In genomic region chr14:21984757-21985425, GRCm38 (mm10) we compare ENCODE assay signal across 9 mouse cellular contexts. TPM values are rescaled to one million over a fixed set of nuclear protein-coding genes. Genes with fewer than 3 reads are reported as not detected.
DNase-seq lines count a peak whose midpoint lies in the region; ATAC-seq lines count a peak whose summit lies in the region.
"Had no signal": no experiment of that assay in that cellular context is flagged by ENCODE, and none has a peak within 500 bp of the region (broad histone marks: within the 10 kb centered on the region; RNA-seq: fewer than 3 reads in every experiment).

No protein-coding gene starts in this region.

- peaks cover 3% of the 10 kb centered on the region for H3K36me3 ChIP-seq in embryonic facial prominence, embryonic 11.5 days (replicated peaks; ENCODE audit: control insufficient read depth, insufficient read depth, low read depth, low read length)
- no peaks in the 10 kb centered on the region for H3K36me3 ChIP-seq in heart, embryonic 16.5 days (ENCODE audit: control insufficient read depth, insufficient read depth)
- H3K36me3 ChIP-seq in midbrain, embryonic 10.5 days = peaks cover 20% of the 10 kb centered on the region

- intact Hi-C loops in heart, postnatal 25 days (cut with DNase I) = loop anchor here (5.0 to 10.0 kb wide), 8 partner anchors 37 to 1540 kb away; no protein-coding TSS in a partner anchor

- peak overlapping the region; percentile 81 for H3K4me3 ChIP-seq in embryonic facial prominence, embryonic 11.5 days (ENCODE audit: low read depth, low read length)
- H3K4me3 ChIP-seq in heart, embryonic 16.5 days (ENCODE audit: low read length) = peak overlapping the region; percentile 66
- H3K4me3 ChIP-seq in midbrain, embryonic 10.5 days = peak overlapping the region; percentile 77

- H3K4me1 ChIP-seq in embryonic facial prominence, embryonic 11.5 days (ENCODE audit: control insufficient read depth, insufficient read depth, low read length) = peaks cover 9% of the 10 kb centered on the region
- H3K4me1 ChIP-seq in heart, embryonic 16.5 days (ENCODE audit: control insufficient read depth, insufficient read depth, low read length) = peaks cover 28% of the 10 kb centered on the region
- H3K4me1 ChIP-seq in midbrain, embryonic 10.5 days = peaks cover 60% of the 10 kb centered on the region

- H3K4me2 ChIP-seq in embryonic facial prominence, embryonic 11.5 days (ENCODE audit: low read depth, low read length) = peak overlapping the region; percentile 82
- H3K4me2 ChIP-seq in heart, embryonic 16.5 days (ENCODE audit: low read depth, low read length) = peak overlapping the region; percentile 83

- no peak for ATAC-seq in embryonic facial prominence, embryonic 11.5 days (replicated peaks; ENCODE audit: insufficient number of reproducible peaks, low FRiP score, low TSS enrichment, low read depth)
- ATAC-seq in heart, embryonic 16.5 days (replicated peaks; ENCODE audit: extremely low read depth, insufficient read depth, low FRiP score) = no peak
- no peak for ATAC-seq in monocyte, adult 5-6 weeks (replicated peaks; ENCODE audit: insufficient number of reproducible peaks, low FRiP score, low TSS enrichment, poor library complexity, severe bottlenecking)

- H3K9ac ChIP-seq in embryonic facial prominence, embryonic 11.5 days (replicated peaks; ENCODE audit: low read length) = peak overlapping the region; percentile 92
- peak overlapping the region; percentile 74 for H3K9ac ChIP-seq in heart, embryonic 16.5 days (ENCODE audit: low read length)

- no peaks in the 10 kb centered on the region for H3K9me3 ChIP-seq in embryonic facial prominence, embryonic 11.5 days (replicated peaks; ENCODE audit: control insufficient read depth, low read length)
- H3K9me3 ChIP-seq in heart, embryonic 16.5 days (replicated peaks; ENCODE audit: control insufficient read depth, low read length) = no peaks in the 10 kb centered on the region
- no peaks in the 10 kb centered on the region for H3K9me3 ChIP-seq in midbrain, embryonic 10.5 days (replicated peaks)

- peak; percentile 96 for DNase-seq in heart, adult 11 months
- DNase-seq in heart, postnatal 25 days (ENCODE audit: low spot score) = no peak
- peak; percentile 35 for DNase-seq in embryonic facial prominence, embryonic 11.5 days (ENCODE audit: low spot score)
- DNase-seq in kidney, postnatal 25 days = peak; percentile 69 to 83
- no peak for DNase-seq in midbrain, embryonic 10.5 days (ENCODE audit: low spot score)
- DNase-seq in testis, postnatal 14 days (ENCODE audit: low spot score) = peak; percentile 25

- 1% methylated on average over 49 of the region's 49 CpGs for WGBS in embryonic facial prominence, embryonic 11.5 days
- WGBS in heart, embryonic 16.5 days = 9% methylated on average over 49 of the region's 49 CpGs
- WGBS in midbrain, embryonic 10.5 days = under 1% methylated on average over 49 of the region's 49 CpGs

- H3K27me3 ChIP-seq in embryonic facial prominence, embryonic 11.5 days (ENCODE audit: control insufficient read depth, insufficient read depth, low read length) = peaks cover 6% of the 10 kb centered on the region; the same call in 1 of the 2 replicates
- peaks cover 25% of the 10 kb centered on the region for H3K27me3 ChIP-seq in heart, embryonic 16.5 days (ENCODE audit: control insufficient read depth, insufficient read depth, low read length)
- H3K27me3 ChIP-seq in midbrain, embryonic 10.5 days (ENCODE audit: low read depth, poor library complexity, severe bottlenecking) = peaks cover 50% of the 10 kb centered on the region
- H3K27me3 ChIP-seq: CH12.LX had no signal

- H3K27ac ChIP-seq in embryonic facial prominence, embryonic 11.5 days (replicated peaks; ENCODE audit: low read depth, low read length) = peak overlapping the region; percentile 97
- H3K27ac ChIP-seq in heart, embryonic 16.5 days (ENCODE audit: low read length) = no peak overlapping the region
- peak overlapping the region; percentile 98 for H3K27ac ChIP-seq in midbrain, embryonic 10.5 days (replicated peaks)

RNA-seq across cellular contexts. Expression of gene Zfp503, which starts 4.5 kb away (rescaled TPM):
- total RNA-seq in heart, postnatal 25 days (2021) = 1 to 10 TPM; 1.5 to 2.1 TPM
- polyA plus RNA-seq in embryonic facial prominence, embryonic 11.5 days (2014; fragmentation: Nextera tagmentation; extraction: Ambion mirVana) = 9.5 and 10.2 TPM in 2 replicates
- polyA plus RNA-seq in heart, embryonic 16.5 days (2015; fragmentation: Nextera tagmentation; extraction: Ambion mirVana) = 1.9 and 2.9 TPM in 2 replicates
- 11.2 and 13.0 TPM in 2 replicates for polyA plus RNA-seq in midbrain, embryonic 10.5 days (2016; fragmentation: Nextera tagmentation; extraction: Ambion mirVana)
- total RNA-seq in monocyte, adult 5-6 weeks (2017) = 0.38 to 0.64 TPM (median 0.58 TPM) in 3 replicates
- total RNA-seq: CH12.LX had no signal

RNA-seq across cellular contexts. Expression of gene Lrmda, which starts 34.6 kb away (rescaled TPM):
- total RNA-seq in heart, postnatal 25 days (2021) = 1 to 10 TPM in 1 of 2 experiments, under 1 TPM in 1; 0.83 to 1.8 TPM
- 0.22 TPM in 1 of 2 replicates, not detected in the other for polyA plus RNA-seq in embryonic facial prominence, embryonic 11.5 days (2014; fragmentation: Nextera tagmentation; extraction: Ambion mirVana)
- polyA plus RNA-seq in heart, embryonic 16.5 days (2015; fragmentation: Nextera tagmentation; extraction: Ambion mirVana) = 0.34 and 0.55 TPM in 2 replicates
- polyA plus RNA-seq in midbrain, embryonic 10.5 days (2016; fragmentation: Nextera tagmentation; extraction: Ambion mirVana) = 0.38 TPM in 1 of 2 replicates, not detected in the other
- total RNA-seq in monocyte, adult 5-6 weeks (2017) = 6.4 to 20.3 TPM (median 10.3 TPM) in 3 replicates

Comparison
In these comparisons a context has a peak if more than half of its experiments do, and no peak if none do; other contexts are left out.
1. DNase-seq: peak in heart, adult 11 months (single experiment), embryonic facial prominence, embryonic 11.5 days (single experiment), kidney, postnatal 25 days (2 of 2) and testis, postnatal 14 days (single experiment); none in heart, postnatal 25 days (single experiment) and midbrain, embryonic 10.5 days (single experiment).
2. Peak in every context shown above with its lines, with median percentiles within 50 percentile points of each other: H3K4me3 ChIP-seq.